Mouse (Mus musculus) heart, postnatal 25 days (tissue): ENCODE results near the gene Fmnl1. TPM values are rescaled to one million over a fixed set of nuclear protein-coding genes. Genes with fewer than 3 reads are reported as not detected.

ENCODE experiments used
- DNase-seq: peaks from one replicate; pipeline ENCODE4 v3.0.0; 2022; ENCODE audit warnings: low spot score
- intact Hi-C: fragments of 180-260 bp; cut with DNase I; formaldehyde crosslinking; loops from one replicate; pipeline ENCODE4 v1.15.1; 2025
- total RNA-seq, 2 experiments: library from RNA; stranded (reverse); gene quantifications; 2 replicates each; pipeline ENCODE4 v1.2.3; 2021

Fmnl1 gene
- total RNA-seq, 2 experiments from 2014 or later, result 15.1 to 18.2 TPM

DNA sequence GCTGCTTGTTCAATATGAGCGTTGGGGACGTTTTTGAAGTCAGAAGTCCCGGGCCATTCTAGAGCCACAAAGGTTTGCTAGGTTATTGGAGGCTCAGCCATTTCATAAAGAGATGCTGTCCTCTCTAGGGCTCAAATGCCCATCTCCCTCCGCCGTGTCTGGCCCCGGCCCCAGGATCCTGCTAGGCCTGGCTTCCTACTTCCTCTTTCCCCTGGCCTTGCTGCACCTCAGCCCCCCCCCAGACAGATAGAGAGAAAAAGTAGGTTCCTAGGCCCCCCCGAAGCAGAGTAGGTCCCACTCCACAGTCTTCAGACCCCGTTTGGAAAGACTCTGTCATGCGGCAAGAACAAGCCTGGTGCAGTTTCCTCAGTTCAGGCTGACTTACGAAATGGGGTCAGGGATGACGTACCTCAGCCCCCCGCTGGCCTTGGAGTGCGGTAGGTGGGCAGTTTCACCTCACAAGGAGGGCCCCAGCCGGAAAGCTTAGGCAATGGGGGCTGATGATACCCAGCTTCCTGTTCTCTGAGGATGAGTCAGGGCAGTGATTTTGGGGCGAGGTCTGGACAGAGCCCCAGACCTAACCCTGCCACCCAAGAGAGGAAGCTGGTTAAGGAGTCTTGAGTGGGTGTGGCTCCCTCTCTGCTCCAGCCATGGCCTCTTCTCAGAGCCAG is 7.0 kb downstream of the Fmnl1 start:
- intact Hi-C loops, result no loop called here
- no peak for DNase-seq

DNA sequence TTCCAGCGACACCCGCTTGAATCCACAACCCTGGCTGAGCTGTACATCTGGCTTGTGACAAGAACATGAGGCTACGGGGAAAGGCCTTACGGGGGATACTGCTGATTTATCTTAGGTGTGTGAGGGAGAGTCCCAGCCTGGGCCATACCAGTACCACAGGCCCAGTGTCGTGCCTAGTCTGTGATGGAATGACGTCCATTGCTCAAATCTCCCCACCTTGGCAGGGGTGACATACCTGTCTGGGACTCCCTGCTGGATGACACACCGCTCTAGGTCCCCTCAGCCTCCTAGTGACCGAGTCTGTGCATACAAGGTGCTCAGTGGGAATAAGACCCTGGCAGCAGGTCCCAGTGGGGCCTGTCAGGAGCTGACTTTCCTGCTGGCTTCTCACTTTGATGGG is 7.8 kb downstream of the Fmnl1 start:
- no peak for DNase-seq
- intact Hi-C loops, result no loop called here

DNA sequence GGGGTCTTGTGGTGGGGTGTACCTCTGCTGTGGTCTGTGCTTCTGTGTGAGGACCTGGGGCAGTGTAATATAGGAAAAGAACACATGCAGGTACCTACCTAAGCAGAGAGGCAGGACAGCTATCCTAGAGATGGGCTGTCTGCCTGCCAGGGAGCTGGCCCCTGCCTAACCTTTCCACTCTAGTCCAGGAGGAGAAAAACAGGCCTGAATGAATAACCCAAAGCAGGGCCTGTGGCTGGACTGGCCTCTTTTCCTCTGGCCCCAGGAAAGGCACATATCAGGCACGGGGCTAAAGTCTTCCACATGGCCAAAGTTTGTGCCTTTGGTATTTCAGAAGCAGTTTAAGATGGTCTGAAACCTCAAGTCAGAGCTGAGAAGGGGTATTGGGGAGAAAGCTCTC is 9.5 kb downstream of the Fmnl1 start:
- DNase-seq, result no peak
- intact Hi-C loops, result no loop called here

DNA sequence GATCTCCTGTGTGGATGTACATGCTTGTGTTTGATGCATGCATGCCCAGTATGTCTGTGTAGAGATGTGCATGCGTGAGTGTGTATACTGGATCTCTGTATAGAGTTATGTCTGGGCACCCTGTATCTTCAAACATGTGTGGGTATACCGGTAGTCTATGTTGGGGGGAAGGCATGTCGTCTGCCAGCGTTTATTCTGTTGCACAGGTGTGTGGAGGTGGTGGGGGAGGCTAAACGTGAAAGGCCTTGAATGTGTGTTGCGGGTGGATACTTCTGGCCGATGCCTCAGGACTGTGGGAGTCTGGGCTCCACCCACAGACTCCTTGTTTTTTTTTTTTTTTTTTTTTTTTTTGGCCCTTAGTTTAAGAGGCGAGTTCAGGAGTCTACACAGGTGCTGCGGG is 10.4 kb downstream of the Fmnl1 start:
- DNase-seq, result no peak
- intact Hi-C loops, result no loop called here

DNA sequence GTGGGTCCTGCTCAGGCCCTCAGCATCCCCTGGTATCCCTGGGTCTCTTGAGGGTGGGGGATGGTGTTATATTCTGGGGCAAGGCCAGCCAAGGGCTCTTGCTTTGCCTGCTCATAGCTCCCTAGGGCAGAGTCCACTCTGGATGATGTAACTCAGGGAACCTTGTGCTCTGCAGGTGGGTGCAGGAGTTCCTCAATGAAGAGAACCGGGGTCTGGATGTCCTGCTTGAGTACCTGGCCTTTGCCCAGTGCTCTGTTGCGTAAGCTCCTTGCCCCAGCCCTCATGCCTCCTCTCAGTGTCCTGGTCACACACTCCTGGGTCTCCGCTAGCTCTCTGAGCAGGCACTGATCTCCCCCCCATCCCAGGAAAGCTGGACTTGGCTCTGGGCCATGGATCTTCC is 11.0 kb downstream of the Fmnl1 start:
- intact Hi-C loops, result no loop called here
- no peak for DNase-seq

DNA sequence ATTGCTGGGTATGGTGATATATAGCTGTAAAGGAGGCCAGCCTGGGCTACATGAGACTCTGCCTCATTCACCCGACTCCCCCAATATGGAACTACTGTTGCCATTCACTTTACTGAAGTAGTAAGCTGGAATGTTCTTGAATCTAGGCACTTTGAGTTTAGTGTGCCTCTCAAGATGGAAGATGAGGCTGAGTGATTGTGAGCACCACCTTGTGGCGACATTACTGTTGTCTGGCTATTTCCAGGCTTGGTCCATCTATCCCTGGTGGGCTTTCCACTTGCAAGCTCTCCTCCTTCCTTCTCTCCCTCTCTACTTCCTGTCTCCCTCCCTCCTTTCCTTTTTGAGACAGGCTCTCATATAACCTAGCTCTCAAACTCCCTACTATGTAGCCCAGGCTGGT is 14.0 kb downstream of the Fmnl1 start:
- intact Hi-C loops, result loop anchor here (1.0 kb wide), 1 partner anchor 16 kb away; no protein-coding TSS in a partner anchor

DNA sequence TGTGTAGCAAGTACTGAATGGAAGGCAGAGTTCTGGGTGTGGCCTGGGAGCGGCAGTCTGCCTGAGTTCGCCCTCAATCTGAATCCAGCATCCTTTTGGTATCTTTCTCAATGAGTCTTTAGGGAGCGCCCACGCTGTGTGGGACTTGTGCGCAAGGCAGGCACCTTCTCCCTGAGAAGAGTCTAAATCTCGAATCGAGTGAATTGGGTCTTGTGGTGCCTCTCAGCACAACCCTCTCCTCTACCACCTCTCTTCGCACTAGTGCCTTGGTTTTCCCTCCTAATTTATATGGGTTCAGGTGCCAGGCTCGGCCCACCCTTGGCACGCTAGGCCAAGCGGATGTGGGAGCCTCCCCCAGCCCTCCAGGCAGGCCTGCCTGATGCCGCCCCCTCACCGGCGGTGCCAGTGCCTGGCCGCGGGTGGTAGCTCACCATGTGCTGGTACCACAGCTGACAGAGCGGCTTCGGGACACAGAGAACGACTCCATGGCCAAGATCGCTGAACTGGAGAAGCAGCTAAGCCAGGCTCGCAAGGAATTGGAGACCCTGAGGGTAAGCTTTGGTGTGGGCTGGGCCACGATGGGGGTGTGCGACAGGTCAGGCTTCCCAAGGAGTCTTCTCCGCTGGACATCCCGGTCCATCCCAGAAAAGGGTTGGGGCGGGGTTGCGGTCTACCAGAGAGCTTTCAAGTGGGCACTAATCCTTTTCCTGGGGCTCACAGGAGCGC is 21.5 kb downstream of the Fmnl1 start:
- intact Hi-C loops, result no loop called here
- no peak for DNase-seq

More for the DNA sequence above, 14.0 kb downstream of the Fmnl1 start:
- no peak for DNase-seq

DNA sequence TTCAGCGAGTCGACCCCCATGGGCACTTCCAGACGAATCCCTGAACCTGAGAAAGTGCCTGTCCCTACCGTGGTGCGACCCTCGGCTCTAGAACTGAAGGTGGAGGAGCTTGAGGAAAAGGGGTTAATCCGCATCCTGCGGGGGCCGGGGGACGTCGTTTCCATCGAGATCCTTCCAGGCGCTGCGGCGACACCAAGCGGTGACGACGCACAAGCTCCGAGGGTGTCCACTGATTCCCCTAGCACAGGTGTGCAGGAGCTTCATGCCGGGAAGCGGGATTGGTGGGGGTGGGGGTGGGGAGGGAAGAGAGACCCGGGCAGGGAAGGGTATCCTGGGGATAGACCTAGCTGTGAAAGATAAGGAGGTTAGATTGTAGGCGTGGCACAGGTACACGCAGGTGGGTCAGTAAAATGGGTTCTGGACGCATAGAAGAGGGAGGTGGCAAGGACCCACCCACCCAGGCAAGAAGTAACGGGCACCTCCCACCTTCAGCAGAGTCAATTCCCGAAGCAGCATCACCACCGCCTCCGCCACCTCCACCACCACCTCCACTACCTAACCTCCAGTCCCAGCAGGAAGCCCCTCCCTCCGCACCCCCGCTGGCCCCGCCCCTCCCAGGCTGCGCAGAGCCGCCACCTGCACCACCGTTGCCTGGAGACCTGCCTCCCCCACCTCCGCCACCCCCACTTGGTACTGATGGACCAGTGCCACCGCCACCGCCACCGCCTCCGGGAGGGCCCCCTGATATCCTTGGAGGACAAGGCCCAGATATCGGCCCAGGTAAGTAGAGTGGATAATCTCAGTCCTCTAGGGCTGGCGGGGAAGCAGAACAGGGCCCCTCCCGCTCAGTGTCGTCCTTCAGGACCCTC is 22.3 kb downstream of the Fmnl1 start:
- no peak for DNase-seq
- intact Hi-C loops, result no loop called here

DNA sequence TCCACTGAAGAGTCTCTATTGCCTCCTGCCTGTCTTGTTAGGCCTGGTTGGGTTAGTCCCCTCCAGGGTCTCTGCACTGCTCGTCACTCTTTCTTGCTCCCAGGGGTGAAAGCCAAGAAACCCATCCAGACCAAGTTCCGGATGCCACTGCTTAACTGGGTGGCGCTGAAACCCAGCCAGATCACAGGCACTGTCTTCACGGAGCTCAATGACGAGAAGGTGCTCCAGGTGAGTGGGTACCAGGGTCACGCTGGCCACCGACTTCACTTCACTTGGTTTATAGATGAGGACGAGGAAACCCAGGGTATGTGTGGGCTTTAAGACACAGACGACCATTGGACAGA is 22.9 kb downstream of the Fmnl1 start:
- intact Hi-C loops, result no loop called here
- no peak for DNase-seq

DNA sequence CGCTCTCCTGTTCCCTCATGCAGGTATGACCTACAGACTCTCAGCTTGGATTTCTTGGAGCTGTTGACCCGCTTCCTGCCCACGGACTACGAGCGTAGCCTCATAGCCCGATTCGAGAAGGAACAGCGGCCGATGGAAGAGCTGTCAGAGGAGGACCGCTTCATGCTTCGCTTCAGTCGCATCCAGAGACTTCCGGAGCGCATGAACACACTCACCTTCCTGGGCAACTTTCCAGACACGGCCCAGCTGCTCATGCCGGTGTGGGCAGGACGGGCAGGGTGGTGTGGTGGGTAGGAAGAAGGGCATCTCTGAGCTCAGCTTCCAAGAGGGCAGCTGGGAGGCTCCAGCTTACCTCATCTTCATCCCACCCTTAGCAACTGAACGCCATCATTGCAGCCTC is 24.3 kb downstream of the Fmnl1 start:
- intact Hi-C loops, result no loop called here
- DNase-seq, result no peak

DNA sequence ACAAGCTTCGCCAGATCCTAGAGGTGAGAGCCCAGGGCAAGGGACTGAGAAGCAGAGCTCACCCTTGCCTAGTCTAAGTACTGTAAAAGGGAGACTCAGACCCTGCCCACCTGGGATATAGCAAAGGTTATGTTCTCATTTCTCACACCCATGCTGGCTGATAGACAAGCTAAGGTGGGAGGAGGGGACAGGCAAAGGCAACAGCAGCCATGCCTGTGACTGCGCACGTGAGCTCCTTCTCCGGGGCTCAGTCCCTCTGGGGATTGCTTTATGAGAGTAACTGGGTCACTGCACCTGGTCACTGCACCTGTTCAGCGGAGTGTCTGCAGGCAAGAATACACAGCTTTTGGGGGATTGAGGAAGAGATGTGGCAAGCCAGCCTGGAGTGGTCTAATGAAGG is 24.7 kb downstream of the Fmnl1 start:
- no peak for DNase-seq

DNA sequence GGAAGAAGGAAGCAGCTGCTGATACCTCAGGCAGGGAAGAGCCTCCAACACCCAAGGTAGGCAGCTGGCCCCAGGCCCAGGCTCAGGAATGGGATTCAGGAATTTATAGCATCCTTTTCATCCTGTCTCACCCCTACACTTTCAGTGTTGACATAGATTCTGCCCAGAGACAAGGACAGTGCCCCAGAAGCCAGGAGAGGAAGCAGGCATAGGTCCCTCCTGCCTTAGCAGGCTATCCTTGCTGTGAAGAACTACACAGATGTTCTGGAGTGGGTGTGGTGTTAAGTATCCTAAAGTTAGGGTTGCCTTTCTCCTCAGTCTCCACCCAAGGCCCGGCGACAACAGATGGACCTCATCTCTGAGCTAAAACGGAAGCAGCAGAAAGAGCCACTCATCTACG is 26.4 kb downstream of the Fmnl1 start:
- intact Hi-C loops, result no loop called here
- no peak for DNase-seq

More for the DNA sequence above, 24.7 kb downstream of the Fmnl1 start:
- intact Hi-C loops, result no loop called here

DNA sequence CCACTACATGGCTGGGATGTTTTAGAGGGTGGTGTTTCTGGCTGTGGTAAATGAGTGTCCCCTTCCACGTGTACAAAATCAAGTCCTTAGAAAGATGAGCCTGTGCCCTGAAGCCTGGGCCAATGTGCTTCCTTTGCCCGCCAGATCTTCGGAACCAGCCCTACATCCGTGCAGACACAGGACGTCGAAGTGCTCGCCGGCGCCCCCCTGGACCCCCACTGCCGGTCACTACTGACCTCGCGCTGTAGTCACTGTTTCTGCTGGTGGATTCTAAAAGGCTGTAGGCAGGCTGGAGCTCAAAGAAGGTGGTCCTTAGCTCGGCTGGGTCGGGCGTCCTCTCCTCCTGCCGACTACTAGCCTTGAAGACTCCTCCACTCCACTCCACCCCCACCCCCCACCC is 27.4 kb downstream of the Fmnl1 start:
- no peak for DNase-seq
- intact Hi-C loops, result no loop called here

DNA sequence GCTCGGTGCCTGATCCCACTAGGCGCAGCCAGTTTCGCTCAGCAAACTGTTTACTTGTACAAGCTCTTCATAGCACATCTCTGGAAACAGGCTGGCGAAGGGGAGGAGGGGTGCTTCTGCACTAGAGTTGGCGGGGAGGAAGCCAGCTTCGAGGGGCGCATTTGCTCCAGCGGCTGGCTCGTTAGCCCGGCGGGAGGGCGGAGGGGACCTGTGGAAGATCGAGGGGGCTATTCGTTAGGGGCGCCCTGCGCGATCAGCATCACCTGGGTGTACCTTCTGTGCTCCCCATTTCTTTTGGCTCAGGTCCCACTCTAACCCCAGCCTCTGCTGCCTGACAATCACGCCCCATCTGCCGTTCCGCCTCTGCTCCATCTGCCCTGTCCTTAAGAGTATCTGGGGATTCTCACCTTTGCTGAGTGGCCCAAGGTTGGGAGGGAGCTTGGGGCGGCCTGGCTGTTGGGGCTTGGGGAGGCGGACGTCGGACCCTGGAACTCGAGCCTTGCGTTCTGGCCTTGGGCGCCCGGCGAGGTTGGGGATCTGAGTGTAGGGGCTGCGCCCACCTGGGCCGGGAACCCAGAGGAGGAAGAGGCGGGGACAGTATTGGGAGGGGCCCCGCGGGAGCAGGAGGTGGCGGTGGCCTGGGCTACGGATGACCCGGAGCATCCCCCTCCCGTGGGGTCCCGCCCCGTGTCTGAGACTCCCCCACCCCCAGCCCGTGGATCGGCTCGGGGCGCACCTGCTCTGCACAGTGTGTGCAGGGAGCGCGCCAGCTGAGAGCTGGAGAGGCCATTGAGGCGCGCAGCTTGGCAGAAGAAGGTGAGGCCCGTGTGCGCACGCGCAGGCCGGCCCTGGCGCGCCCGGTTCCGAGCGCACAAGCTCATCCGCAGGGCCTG is 28.2 kb downstream of the Fmnl1 start:
- intact Hi-C loops, result no loop called here
- no peak for DNase-seq

DNA sequence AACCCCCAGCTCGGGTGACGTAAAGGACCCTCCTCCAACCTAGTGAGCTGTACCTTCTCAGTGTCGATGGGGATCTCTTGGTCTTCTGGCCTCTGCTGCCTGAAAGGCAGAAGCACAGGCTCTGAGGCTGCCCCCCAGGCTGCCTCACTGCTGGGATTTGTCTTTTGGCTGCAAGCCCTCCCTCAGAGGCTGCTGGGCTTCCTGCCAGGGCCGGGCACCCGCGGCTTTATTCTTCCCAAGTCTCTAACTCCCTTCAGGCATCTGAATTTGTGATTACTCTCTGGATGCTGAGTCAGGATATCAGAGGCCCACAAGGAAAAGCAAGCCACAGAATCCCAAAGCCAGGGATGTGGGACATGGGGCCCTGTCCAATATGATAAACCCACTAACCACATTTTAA is 30.8 kb downstream of the Fmnl1 start:
- no peak for DNase-seq
- intact Hi-C loops, result no loop called here

DNA sequence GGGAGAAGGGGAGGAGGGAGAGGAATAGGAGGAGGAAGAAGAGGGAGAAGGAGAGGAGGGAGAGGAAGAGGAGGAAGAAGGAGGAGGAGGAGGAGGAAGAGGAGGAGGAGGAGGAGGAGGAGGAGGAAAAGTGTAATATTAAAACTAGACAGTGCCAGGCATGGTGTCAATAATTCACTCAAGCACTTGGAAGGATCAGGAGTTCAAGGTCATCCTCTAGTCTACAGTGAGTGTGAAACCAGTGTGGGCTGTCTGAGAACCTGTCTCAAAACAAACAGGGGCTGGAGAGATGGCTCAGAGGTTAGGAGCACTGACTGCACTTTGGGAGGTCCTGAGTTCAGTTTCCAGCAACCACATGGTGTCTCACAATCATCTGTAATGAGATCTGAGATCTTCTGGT is 31.5 kb downstream of the Fmnl1 start:
- intact Hi-C loops, result no loop called here
- no peak for DNase-seq

DNA sequence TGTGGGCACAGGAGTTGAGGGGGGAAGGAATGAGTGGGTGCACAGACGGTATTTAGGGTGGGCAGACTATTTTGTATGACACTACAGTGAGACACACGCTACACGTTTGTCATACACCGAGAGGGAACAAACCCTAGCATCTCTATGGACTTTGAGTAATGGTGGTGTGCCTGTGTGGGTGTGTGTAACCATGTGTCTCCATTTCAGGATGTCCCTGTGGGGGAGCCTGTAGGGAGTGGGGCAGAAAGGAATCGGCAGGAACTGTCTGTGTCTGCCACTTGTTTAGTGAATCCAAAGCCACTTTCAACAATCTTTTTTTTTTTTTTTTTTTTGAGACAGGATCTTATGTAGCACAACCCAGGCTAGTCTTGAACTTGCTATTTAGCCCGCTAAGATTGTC is 35.3 kb downstream of the Fmnl1 start:
- DNase-seq, result no peak
- intact Hi-C loops, result no loop called here

DNA sequence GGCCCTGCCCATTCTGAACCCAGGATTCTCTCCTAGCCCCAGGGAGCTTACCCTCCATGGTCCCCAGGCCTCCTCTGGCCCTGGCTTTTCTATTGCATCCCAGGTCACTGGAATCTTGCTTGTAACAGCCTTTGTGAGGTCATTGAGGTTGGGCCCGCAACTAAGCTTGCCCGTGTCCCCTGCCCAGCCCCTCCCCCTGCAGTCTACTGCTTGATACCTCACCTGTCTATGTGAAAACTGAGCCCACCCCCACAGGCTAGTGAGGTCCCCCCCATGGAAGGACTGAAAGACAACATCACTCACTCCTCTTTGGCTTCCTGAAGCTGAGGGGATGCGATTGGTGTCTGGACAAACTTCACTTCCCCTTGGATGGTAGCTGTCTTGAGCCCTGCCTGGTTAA is 37.6 kb downstream of the Fmnl1 start, which contains the start of gene 1700023F06Rik:
TSS of gene 1700023F06Rik (minus strand) at position 101 of the 400 bp plus-strand sequence.
- no peak for DNase-seq
- intact Hi-C loops, result no loop called here

DNA sequence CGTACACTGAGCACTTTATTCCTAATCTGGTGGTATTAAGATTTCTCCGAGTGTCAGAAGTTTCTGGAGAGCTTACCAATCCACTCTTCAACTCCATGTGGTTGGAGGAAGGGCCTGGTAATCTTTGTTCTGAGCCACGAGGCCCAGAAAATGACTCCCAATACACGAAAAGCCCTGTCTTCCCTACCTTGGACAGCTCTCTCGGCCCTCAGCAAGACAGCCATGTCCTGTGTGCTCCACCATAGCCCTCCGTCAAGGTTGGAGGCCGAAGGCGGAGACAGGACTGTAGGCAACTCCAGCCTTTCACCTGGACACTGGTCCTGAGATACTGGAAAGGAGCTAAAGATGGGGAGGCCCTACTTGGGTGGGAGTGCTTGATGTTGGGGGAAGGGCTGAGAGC is 39.4 kb downstream of the Fmnl1 start:
- DNase-seq, result no peak
- intact Hi-C loops, result no loop called here

DNA sequence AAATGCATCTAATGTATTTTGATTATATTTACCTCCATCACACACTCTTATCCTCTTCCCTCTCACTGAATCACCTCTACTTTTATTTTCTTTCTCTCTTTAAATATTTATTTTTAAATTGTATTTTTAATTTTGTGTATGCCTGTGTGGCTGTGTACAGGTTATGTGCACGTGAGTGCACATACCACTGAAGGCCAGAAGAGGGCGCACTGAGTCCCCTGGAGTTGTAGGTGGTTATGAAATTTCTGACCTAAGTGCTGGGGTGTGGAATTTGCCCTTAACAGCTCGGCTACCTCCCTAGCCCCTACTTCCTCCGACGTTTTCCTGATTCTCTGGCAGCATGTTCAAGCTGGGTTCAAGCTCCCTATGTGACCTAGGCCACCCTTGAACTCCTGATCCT is 42.8 kb downstream of the Fmnl1 start:
- intact Hi-C loops, result no loop called here
- DNase-seq, result no peak
